Mouse (Mus musculus): ENCODE results near the gene Krt6a. TPM values are rescaled to one million over a fixed set of nuclear protein-coding genes. Genes with fewer than 3 reads are reported as not detected.

Gene Krt6a
- polyA plus RNA-seq, 1 experiment from 2014 or later: 0.09 TPM

GRCm38 (mm10) chr15:101680187-101680586 is 13.9 kb downstream of the Krt6a start, which contains the start of gene Krt6b:
Gene Krt6b (minus strand): TSS chr15:101680287.
- H3K4me2 ChIP-seq (ENCODE audit: low read depth): no peak within 1 kb of the TSS
- ATAC-seq (ENCODE audit: insufficient read depth, low FRiP score, low TSS enrichment) (no peak), DNase-seq (ENCODE audit: low spot score) (no peak)
- 89% methylated on average over 2 of the region's 2 CpGs for WGBS
- no peaks in the 10 kb centered on the region for H3K27me3 ChIP-seq (ENCODE audit: control insufficient read depth, insufficient read depth, low read length)
- H3K9ac ChIP-seq (ENCODE audit: low read length): no peak within 1 kb of the TSS
- H3K36me3 ChIP-seq (ENCODE audit: control insufficient read depth, insufficient read depth, low read length): no peaks in the 10 kb centered on the region
- H3K4me1 ChIP-seq (ENCODE audit: control insufficient read depth, insufficient read depth, low read length): no peaks in the 10 kb centered on the region
- no peaks in the 10 kb centered on the region for H3K9me3 ChIP-seq (ENCODE audit: control insufficient read depth, low read length)
- no peak within 1 kb of the TSS for H3K4me3 ChIP-seq (ENCODE audit: low read depth, low read length)
- no peak within 1 kb of the TSS for H3K27ac ChIP-seq (ENCODE audit: low read depth, low read length)

GRCm38 (mm10) chr15:101675978-101676377 is 18.1 kb downstream of the Krt6a start:
- ATAC-seq (ENCODE audit: insufficient read depth, low FRiP score, low TSS enrichment): no peak
- WGBS: 82% methylated on average over 1 of the region's 1 CpGs

DNA sequence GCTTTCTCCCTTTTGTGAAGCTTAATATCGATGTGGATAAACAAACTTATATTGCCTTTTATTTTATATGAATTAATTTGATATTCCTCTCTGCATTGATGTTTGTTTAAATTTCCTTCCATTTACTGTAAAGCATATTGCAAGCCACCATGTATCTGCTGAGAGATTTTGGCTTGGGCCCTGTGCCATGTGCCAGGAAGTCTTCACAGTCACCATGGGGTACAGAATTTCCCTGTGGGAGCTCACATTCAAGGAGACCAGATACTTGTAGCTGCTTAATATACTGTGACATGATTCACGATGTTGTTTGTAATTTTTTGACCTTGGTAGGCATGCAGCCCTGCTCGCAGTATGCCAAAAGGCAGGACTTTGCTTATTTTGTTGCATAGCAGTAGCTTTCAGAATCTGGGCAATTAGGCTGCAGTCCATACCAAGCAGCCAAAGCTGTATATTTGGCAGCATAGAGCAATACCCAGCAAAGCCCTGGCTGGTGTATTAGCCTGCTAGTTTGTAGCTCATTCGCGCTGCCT is 41.3 kb downstream of the Krt6a start:
- ATAC-seq (ENCODE audit: insufficient read depth, low FRiP score, low TSS enrichment) (no peak), DNase-seq (ENCODE audit: low spot score) (no peak)
- Histone ChIP-seq H3K27me3 (ENCODE audit: control insufficient read depth, insufficient read depth, low read length) (no peaks in the 10 kb centered on the region), H3K4me1 (ENCODE audit: control insufficient read depth, insufficient read depth, low read length) (no peaks in the 10 kb centered on the region), H3K9me3 (ENCODE audit: control insufficient read depth, low read length) (no peaks in the 10 kb centered on the region), H3K27ac (ENCODE audit: low read depth, low read length) (no peak overlapping the region), H3K4me2 (ENCODE audit: low read depth) (no peak overlapping the region), H3K4me3 (ENCODE audit: low read depth, low read length) (no peak overlapping the region), H3K36me3 (ENCODE audit: control insufficient read depth, insufficient read depth, low read length) (no peaks in the 10 kb centered on the region), H3K9ac (ENCODE audit: low read length) (no peak overlapping the region)
- 92% methylated on average over 5 of the region's 5 CpGs for WGBS

More at GRCm38 (mm10) chr15:101675978-101676377, 18.1 kb downstream of the Krt6a start:
- Histone ChIP-seq H3K27me3 (ENCODE audit: control insufficient read depth, insufficient read depth, low read length) (no peaks in the 10 kb centered on the region), H3K9me3 (ENCODE audit: control insufficient read depth, low read length) (no peaks in the 10 kb centered on the region), H3K27ac (ENCODE audit: low read depth, low read length) (no peak overlapping the region), H3K4me2 (ENCODE audit: low read depth) (no peak overlapping the region), H3K36me3 (ENCODE audit: control insufficient read depth, insufficient read depth, low read length) (no peaks in the 10 kb centered on the region), H3K4me1 (ENCODE audit: control insufficient read depth, insufficient read depth, low read length) (no peaks in the 10 kb centered on the region), H3K4me3 (ENCODE audit: low read depth, low read length) (no peak overlapping the region), H3K9ac (ENCODE audit: low read length) (no peak overlapping the region)
- no peak for DNase-seq (ENCODE audit: low spot score)

- DNase-seq (ENCODE audit: low spot score) (no peak), ATAC-seq (ENCODE audit: insufficient read depth, low FRiP score, low TSS enrichment) (no peak)
- H3K9ac ChIP-seq (ENCODE audit: low read length): no peak within 1 kb of the TSS
- no peaks in the 10 kb centered on the region for H3K4me1 ChIP-seq (ENCODE audit: control insufficient read depth, insufficient read depth, low read length)
- H3K27me3 ChIP-seq (ENCODE audit: control insufficient read depth, insufficient read depth, low read length): no peaks in the 10 kb centered on the region
- H3K4me3 ChIP-seq (ENCODE audit: low read depth, low read length): no peak within 1 kb of the TSS
- no peak within 1 kb of the TSS for H3K4me2 ChIP-seq (ENCODE audit: low read depth)
- no peaks in the 10 kb centered on the region for H3K9me3 ChIP-seq (ENCODE audit: control insufficient read depth, low read length)
- 87% methylated on average over 3 of the region's 3 CpGs for WGBS
- no peaks in the 10 kb centered on the region for H3K36me3 ChIP-seq (ENCODE audit: control insufficient read depth, insufficient read depth, low read length)
- no peak within 1 kb of the TSS for H3K27ac ChIP-seq (ENCODE audit: low read depth, low read length)
Measured at GRCm38 (mm10) chr15:101647280-101647679, 46.8 kb downstream of the Krt6a start, which contains the start of gene Gm5478. Gene Gm5478 (minus strand): TSS chr15:101647380.

Small RNA genes within 50 kb of the gene (microRNA-seq; reads per million reads assigned to microRNA genes)
- gene Gm44323 (not detected), gene Gm44342 (not detected), gene Gm44383 (not detected), gene Gm44479 (not detected)

Other genes with a start within 250 kb of the Krt6a start
- not detected in 2 replicates for gene Krt88, start 246.6 kb downstream of the Krt6a start, polyA plus RNA-seq (2014; fragmentation: Nextera tagmentation; extraction: Ambion mirVana)
- gene Krt81, start 230.6 kb downstream of the Krt6a start, polyA plus RNA-seq (2014; fragmentation: Nextera tagmentation; extraction: Ambion mirVana): not detected in 2 replicates
- not detected in 2 replicates for gene Krt86, start 220.8 kb downstream of the Krt6a start, polyA plus RNA-seq (2014; fragmentation: Nextera tagmentation; extraction: Ambion mirVana)
- not detected in 2 replicates for gene Krt83, start 202.8 kb downstream of the Krt6a start, polyA plus RNA-seq (2014; fragmentation: Nextera tagmentation; extraction: Ambion mirVana)
- gene Gm49425, start 177.0 kb downstream of the Krt6a start, polyA plus RNA-seq (2014; fragmentation: Nextera tagmentation; extraction: Ambion mirVana): not detected in 2 replicates
- gene Krt84, start 161.5 kb downstream of the Krt6a start, polyA plus RNA-seq (2014; fragmentation: Nextera tagmentation; extraction: Ambion mirVana): not detected in 2 replicates
- gene Krt82, start 143.6 kb downstream of the Krt6a start, polyA plus RNA-seq (2014; fragmentation: Nextera tagmentation; extraction: Ambion mirVana): not detected in 2 replicates
- gene Krt90, start 131.4 kb downstream of the Krt6a start, polyA plus RNA-seq (2014; fragmentation: Nextera tagmentation; extraction: Ambion mirVana): 0.37 and 0.85 TPM in 2 replicates
- not detected in 2 replicates for gene Krt75, start 120.4 kb downstream of the Krt6a start, polyA plus RNA-seq (2014; fragmentation: Nextera tagmentation; extraction: Ambion mirVana)
- gene Gm5414, start 66.1 kb downstream of the Krt6a start, polyA plus RNA-seq (2014; fragmentation: Nextera tagmentation; extraction: Ambion mirVana): not detected in 2 replicates
- gene Gm5478, start 46.9 kb downstream of the Krt6a start, polyA plus RNA-seq (2014; fragmentation: Nextera tagmentation; extraction: Ambion mirVana): not detected in 2 replicates
- not detected in 2 replicates for gene Krt6b, start 14.0 kb downstream of the Krt6a start, polyA plus RNA-seq (2014; fragmentation: Nextera tagmentation; extraction: Ambion mirVana)
- 5.0 and 6.4 TPM in 2 replicates for gene Krt5, start 18.6 kb upstream of the Krt6a start, polyA plus RNA-seq (2014; fragmentation: Nextera tagmentation; extraction: Ambion mirVana)
- not detected in 2 replicates for gene Krt71, start 48.8 kb upstream of the Krt6a start, polyA plus RNA-seq (2014; fragmentation: Nextera tagmentation; extraction: Ambion mirVana)
- gene Krt72, start 92.2 kb upstream of the Krt6a start, polyA plus RNA-seq (2014; fragmentation: Nextera tagmentation; extraction: Ambion mirVana): not detected in 2 replicates
- not detected in 2 replicates for gene Krt73, start 108.0 kb upstream of the Krt6a start, polyA plus RNA-seq (2014; fragmentation: Nextera tagmentation; extraction: Ambion mirVana)
- not detected in 2 replicates for gene Krt2, start 123.9 kb upstream of the Krt6a start, polyA plus RNA-seq (2014; fragmentation: Nextera tagmentation; extraction: Ambion mirVana)
- 0.53 and 0.74 TPM in 2 replicates for gene Krt1, start 156.5 kb upstream of the Krt6a start, polyA plus RNA-seq (2014; fragmentation: Nextera tagmentation; extraction: Ambion mirVana)
- gene Krt77, start 175.4 kb upstream of the Krt6a start, polyA plus RNA-seq (2014; fragmentation: Nextera tagmentation; extraction: Ambion mirVana): not detected in 2 replicates
- gene Krt76, start 198.6 kb upstream of the Krt6a start, polyA plus RNA-seq (2014; fragmentation: Nextera tagmentation; extraction: Ambion mirVana): not detected in 2 replicates
- gene Krt4, start 230.4 kb upstream of the Krt6a start, polyA plus RNA-seq (2014; fragmentation: Nextera tagmentation; extraction: Ambion mirVana): not detected in 2 replicates
- gene Krt79, start 246.0 kb upstream of the Krt6a start, polyA plus RNA-seq (2014; fragmentation: Nextera tagmentation; extraction: Ambion mirVana): 0.21 TPM in 1 of 2 replicates, not detected in the other

Data from neural tube, embryonic 11.5 days (tissue).